ENCODE assay signal across 10 mouse cellular contexts in the genomic region with DNA sequence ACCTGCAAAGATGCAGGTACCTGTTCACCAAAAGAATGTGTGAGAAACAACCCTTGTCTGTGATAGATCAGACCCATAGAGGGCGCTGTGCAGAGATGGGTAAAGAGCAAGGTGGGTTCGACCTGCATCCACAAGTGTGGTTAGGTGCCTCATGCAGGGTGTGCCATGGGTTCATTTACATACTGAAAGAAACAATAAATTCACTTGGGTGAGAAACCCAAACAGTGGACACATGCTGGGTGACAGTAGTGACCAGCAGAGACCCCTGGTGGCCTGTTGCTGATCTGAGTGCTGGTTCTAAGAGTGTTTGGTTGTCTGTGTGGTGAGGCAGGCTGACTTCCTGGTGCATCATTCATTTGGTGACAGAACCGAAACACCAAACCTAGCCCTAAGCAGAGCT. TPM values are rescaled to one million over a fixed set of nuclear protein-coding genes. Genes with fewer than 3 reads are reported as not detected.
DNase-seq lines count a peak whose midpoint lies in the region; ATAC-seq and TF ChIP-seq lines count a peak whose summit lies in the region.
"Had no signal": no experiment of that assay in that cellular context is flagged by ENCODE, and none has a peak within 500 bp of the region (broad histone marks: within the 10 kb centered on the region; RNA-seq: fewer than 3 reads in every experiment).

No protein-coding gene starts in this region.

- H3K27ac ChIP-seq in gastrocnemius, adult 2 months, result no peak overlapping the region
- no peak overlapping the region for H3K27ac ChIP-seq in spleen, adult 2 months (ENCODE audit: insufficient read depth, low read length)
- no peak overlapping the region for H3K27ac ChIP-seq in embryonic facial prominence, embryonic 15.5 days (replicated peaks)
- H3K27ac ChIP-seq in small intestine, adult 2 months (ENCODE audit: insufficient read depth, low read depth, low read length), result no peak overlapping the region
- H3K27ac ChIP-seq: liver, embryonic 15.5 days had no signal

- ATAC-seq in embryonic facial prominence, embryonic 15.5 days (ENCODE audit: insufficient number of reproducible peaks, low FRiP score, low TSS enrichment, low read depth), result no peak
- ATAC-seq: Patski had no signal

- WGBS in spleen, adult 2 months, result 45% methylated on average over 3 of the region's 3 CpGs
- 64% methylated on average over 3 of the region's 3 CpGs for WGBS in embryonic facial prominence, embryonic 15.5 days
- 50% methylated on average over 3 of the region's 3 CpGs for WGBS in small intestine, adult 2 months

- TF ChIP-seq POLR2A in spleen, adult 2 months (IDR thresholded peaks at IDR 0.05; ENCODE audit: low read depth, low read length), result no peak
- TF ChIP-seq POLR2A in small intestine, adult 2 months (IDR thresholded peaks at IDR 0.05; ENCODE audit: low read depth, low read length), result no peak

- H3K4me2 ChIP-seq in embryonic facial prominence, embryonic 15.5 days (replicated peaks), result peak overlapping the region; percentile 61; the same call in 1 of the 2 replicates
- H3K4me2 ChIP-seq: liver, embryonic 15.5 days had no signal

- H3K27me3 ChIP-seq in spleen, adult 2 months (ENCODE audit: control insufficient read depth, insufficient read depth, low read length), result 0 out of 2 replicates have a peak, but pooled peaks cover 3% of the 10 kb centered on the region
- H3K27me3 ChIP-seq in embryonic facial prominence, embryonic 15.5 days, result no peaks in the 10 kb centered on the region
- peaks cover 7% of the 10 kb centered on the region for H3K27me3 ChIP-seq in small intestine, adult 2 months (ENCODE audit: control insufficient read depth, insufficient read depth, low read length)
- H3K27me3 ChIP-seq: Patski had no signal

- H3K4me3 ChIP-seq in gastrocnemius, adult 2 months, result no peak overlapping the region
- H3K4me3 ChIP-seq in spleen, adult 2 months (ENCODE audit: extremely low read depth, insufficient read depth, insufficient read length), result no peak overlapping the region
- H3K4me3 ChIP-seq in embryonic facial prominence, embryonic 15.5 days (replicated peaks), result no peak overlapping the region
- no peak overlapping the region for H3K4me3 ChIP-seq in small intestine, adult 2 months (ENCODE audit: low read depth, low read length)
- H3K4me3 ChIP-seq: liver, embryonic 15.5 days had no signal

- intact Hi-C loops in gastrocnemius, adult 2 months (cut with DNase I), result no loop called here

- peak; percentile 49 for TF ChIP-seq CTCF in gastrocnemius, adult 2 months (IDR thresholded peaks at IDR 0.05)
- peak; percentile 36; the same call in 1 of the 2 replicates for TF ChIP-seq CTCF in spleen, adult 2 months (IDR thresholded peaks at IDR 0.05; ENCODE audit: extremely low read depth, insufficient read depth, insufficient read length, insufficient replicate concordance)
- TF ChIP-seq CTCF in small intestine, adult 2 months (IDR thresholded peaks at IDR 0.05; ENCODE audit: extremely low read depth, insufficient read length, insufficient replicate concordance, low read depth, low read length), result peak; percentile 71; the same call in 1 of the 2 replicates

- no peaks in the 10 kb centered on the region for H3K4me1 ChIP-seq in spleen, adult 2 months (ENCODE audit: control insufficient read depth, insufficient read depth, insufficient read length)
- peaks cover 59% of the 10 kb centered on the region for H3K4me1 ChIP-seq in embryonic facial prominence, embryonic 15.5 days
- no peaks in the 10 kb centered on the region for H3K4me1 ChIP-seq in small intestine, adult 2 months (ENCODE audit: control insufficient read depth, insufficient read depth, insufficient read length, low read length)
- H3K4me1 ChIP-seq: liver, embryonic 15.5 days had no signal

- DNase-seq in gastrocnemius, adult 2 months, result no peak
- no peak for DNase-seq in gastrocnemius, adult 8-10 months (ENCODE audit: low spot score in 2 of 2)
- peak in 1 of 2 experiments; percentile 49 for DNase-seq in spleen, adult 2 months (ENCODE audit: low read depth in 1 of 2, low spot score in 2 of 2)
- no peak for DNase-seq in spleen, adult 12 weeks (ENCODE audit: low spot score)
- no peak for DNase-seq in gastrocnemius, postnatal 4 days (ENCODE audit: low spot score in 2 of 2)
- no peak for DNase-seq in urinary bladder, postnatal 25 days (ENCODE audit: low spot score)

- H3K9ac ChIP-seq in embryonic facial prominence, embryonic 15.5 days, result no peak overlapping the region
- H3K9ac ChIP-seq: liver, embryonic 15.5 days had no signal

- H3K9me3 ChIP-seq in embryonic facial prominence, embryonic 15.5 days (replicated peaks), result 0 out of 2 replicates have a peak, but pooled peaks cover 6% of the 10 kb centered on the region
- H3K9me3 ChIP-seq: liver, embryonic 15.5 days had no signal

- H3K36me3 ChIP-seq in spleen, adult 2 months (ENCODE audit: control insufficient read depth, insufficient read depth, low read length), result no peaks in the 10 kb centered on the region
- peaks cover 24% of the 10 kb centered on the region for H3K36me3 ChIP-seq in embryonic facial prominence, embryonic 15.5 days
- no peaks in the 10 kb centered on the region for H3K36me3 ChIP-seq in small intestine, adult 2 months (ENCODE audit: control insufficient read depth, insufficient read depth, low read length)
- H3K36me3 ChIP-seq: liver, embryonic 15.5 days had no signal

RNA-seq across cellular contexts. Expression of a gene that starts 5.0 kb away (rescaled TPM):
- total RNA-seq in gastrocnemius, adult 2 months (2021), result 1 to 10 TPM; 3.3 to 4.4 TPM
- total RNA-seq in gastrocnemius, adult 8-10 months (2022), result 1 to 10 TPM; 2.5 to 4.5 (median 2.7) TPM
- 19.9 and 24.7 TPM in 2 replicates for polyA plus RNA-seq in spleen, adult 2 months (2012; rRNA removed)
- polyA plus RNA-seq in embryonic facial prominence, embryonic 15.5 days (2015; fragmentation: Nextera tagmentation; extraction: Ambion mirVana), result 113 and 114 TPM in 2 replicates
- polyA plus RNA-seq in small intestine, adult 2 months (2012; rRNA removed), result 2.5 and 3.2 TPM in 2 replicates
- 10 to 100 TPM; 23.7 to 24.8 TPM for total RNA-seq in gastrocnemius, postnatal 4 days (2021)

Comparison
In these comparisons a context has a peak if more than half of its experiments do, and no peak if none do; other contexts are left out.
1. RNA of a gene that starts 5.0 kb away (total RNA-seq): 23.7 to 24.8 TPM in gastrocnemius, postnatal 4 days; 3.3 to 4.4 TPM in gastrocnemius, adult 2 months and 2.5 to 4.5 TPM in gastrocnemius, adult 8-10 months; every median in the first group is over 4 times any median in the second.
2. Peak in every context shown above with its lines, with median percentiles within 50 percentile points of each other: CTCF ChIP-seq.